Mouse (Mus musculus): ENCODE results near the gene Bcap31. TPM values are rescaled to one million over a fixed set of nuclear protein-coding genes. Genes with fewer than 3 reads are reported as not detected.

Bcap31 gene
- polyA plus RNA-seq, 1 experiment: 185 TPM

DNA sequence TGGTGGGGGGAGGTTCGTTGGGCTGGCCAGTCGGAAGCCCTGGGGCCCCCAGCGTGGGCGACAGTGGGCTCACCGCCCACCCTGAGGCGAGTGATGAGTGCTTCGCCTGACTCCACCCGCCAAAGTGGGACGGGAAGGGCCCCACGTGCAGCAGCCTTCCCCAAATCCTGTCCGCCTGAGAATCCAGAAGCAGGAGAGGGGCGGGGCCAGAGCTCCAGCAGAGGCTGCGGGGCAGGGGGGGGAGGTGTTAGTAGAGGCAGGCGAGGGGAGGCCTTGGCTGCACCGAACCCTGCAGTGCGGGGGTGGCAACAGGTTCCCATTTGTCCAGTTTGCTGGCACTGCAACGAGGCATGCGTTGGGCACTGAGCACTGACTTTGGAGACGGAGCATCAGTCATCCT, 78.6 kb downstream of the Bcap31 start:
- Histone ChIP-seq H3ac (ENCODE audit: control insufficient read depth, insufficient read length, low read depth) (no peak overlapping the region), H3K79me3 (ENCODE audit: low read depth) (no peaks in the 10 kb centered on the region), H3K4me3 (ENCODE audit: insufficient read depth, poor library complexity, severe bottlenecking) (no peak overlapping the region), H3K27me3 (ENCODE audit: control insufficient read depth, insufficient read depth, insufficient read length) (peaks cover 15% of the 10 kb centered on the region), H3K79me2 (ENCODE audit: control insufficient read depth, insufficient read depth) (no peaks in the 10 kb centered on the region), H3K36me3 (ENCODE audit: control insufficient read depth, insufficient read depth) (no peaks in the 10 kb centered on the region)
- TF ChIP-seq MYOG (IDR thresholded peaks at IDR 0.05; ENCODE audit: control insufficient read depth, extremely low read depth, insufficient read length): no peak
- no peak for TF ChIP-seq USF1 (IDR thresholded peaks at IDR 0.05; ENCODE audit: low read depth)
- no peak for TF ChIP-seq CEBPB (IDR thresholded peaks at IDR 0.05; ENCODE audit: low read depth)
- no peak for TF ChIP-seq FOSL1 (IDR thresholded peaks at IDR 0.05; ENCODE audit: insufficient read depth, low read length, poor library complexity, severe bottlenecking)
- TF ChIP-seq MAX (IDR thresholded peaks at IDR 0.05): no peak
- no peak for TF ChIP-seq CTCF (IDR thresholded peaks at IDR 0.05; ENCODE audit: control insufficient read depth, insufficient read depth, insufficient read length)
- no peak for TF ChIP-seq MYOD1 (IDR thresholded peaks at IDR 0.05; ENCODE audit: control insufficient read depth, insufficient read length, low read depth)

Other genes starting within 250 kb of the Bcap31 start
- gene Bgn, start 232.6 kb downstream of the Bcap31 start, polyA plus RNA-seq (2012; fragmentation: generic; extraction: Trizol): 731 TPM
- not detected for gene Atp2b3, start 213.1 kb downstream of the Bcap31 start, polyA plus RNA-seq (2012; fragmentation: generic; extraction: Trizol)
- gene Dusp9, start 76.8 kb downstream of the Bcap31 start, polyA plus RNA-seq (2012; fragmentation: generic; extraction: Trizol): 22.3 TPM
- gene Pnck, start 56.1 kb downstream of the Bcap31 start, polyA plus RNA-seq (2012; fragmentation: generic; extraction: Trizol): 0.06 TPM
- 62.8 TPM for gene Slc6a8, start 43.0 kb downstream of the Bcap31 start, polyA plus RNA-seq (2012; fragmentation: generic; extraction: Trizol)
- gene Abcd1, start 422 bp upstream of the Bcap31 start, polyA plus RNA-seq (2012; fragmentation: generic; extraction: Trizol): 7.6 TPM
- gene Plxnb3, start 40.9 kb upstream of the Bcap31 start, polyA plus RNA-seq (2012; fragmentation: generic; extraction: Trizol): 0.02 TPM
- gene Srpk3, start 58.2 kb upstream of the Bcap31 start, polyA plus RNA-seq (2012; fragmentation: generic; extraction: Trizol): 0.09 TPM
- 141 TPM for gene Idh3g, start 70.7 kb upstream of the Bcap31 start, polyA plus RNA-seq (2012; fragmentation: generic; extraction: Trizol)
- gene Ssr4, start 70.9 kb upstream of the Bcap31 start, polyA plus RNA-seq (2012; fragmentation: generic; extraction: Trizol): 260 TPM
- 0.18 TPM for gene Pdzd4, start 108.8 kb upstream of the Bcap31 start, polyA plus RNA-seq (2012; fragmentation: generic; extraction: Trizol)
- 0.02 TPM for gene Avpr2, start 175.9 kb upstream of the Bcap31 start, polyA plus RNA-seq (2012; fragmentation: generic; extraction: Trizol)
- gene L1cam, start 179.9 kb upstream of the Bcap31 start, polyA plus RNA-seq (2012; fragmentation: generic; extraction: Trizol): 0.55 TPM
- 0.23 TPM for gene Arhgap4, start 205.7 kb upstream of the Bcap31 start, polyA plus RNA-seq (2012; fragmentation: generic; extraction: Trizol)
- gene Naa10, start 205.8 kb upstream of the Bcap31 start, polyA plus RNA-seq (2012; fragmentation: generic; extraction: Trizol): 165 TPM
- gene Renbp, start 214.7 kb upstream of the Bcap31 start, polyA plus RNA-seq (2012; fragmentation: generic; extraction: Trizol): 73.2 TPM